Mouse (Mus musculus): ENCODE measurements around the gene 1700001P01Rik. TPM values are rescaled to one million over a fixed set of nuclear protein-coding genes. Genes with fewer than 3 reads are reported as not detected.
A peak's percentile ranks its signal among the peaks of the same experiment; 100 is the strongest.

1700001P01Rik gene
- polyA plus RNA-seq, 1 experiment from 2014 or later = not detected

DNA sequence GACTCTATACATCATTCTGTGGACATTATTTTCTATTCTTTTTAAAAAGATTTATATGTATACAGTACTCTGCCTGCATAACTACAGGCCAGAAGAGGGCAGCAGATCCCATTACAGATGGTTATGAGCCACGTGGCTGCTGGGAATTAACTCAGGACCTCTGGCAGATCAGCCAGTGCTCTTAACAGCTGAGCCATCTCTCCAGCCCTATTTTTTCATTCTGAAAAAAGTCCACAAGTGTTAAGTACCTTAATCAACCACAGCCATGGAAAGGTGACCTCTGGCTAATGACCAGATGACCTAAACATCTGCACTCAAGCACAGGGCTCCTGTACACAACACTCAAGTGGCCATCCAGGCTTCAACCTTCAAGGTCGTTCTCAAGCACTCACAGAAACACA is 1.4 kb upstream of the 1700001P01Rik start:
- Histone ChIP-seq H3K4me2 (ENCODE audit: low read length) (no peak overlapping the region), H3K4me3 (replicated peaks; ENCODE audit: low read depth, low read length) (no peak overlapping the region), H3K4me1 (ENCODE audit: control insufficient read depth, insufficient read depth, low read length) (peaks cover 9% of the 10 kb centered on the region; the same call in 1 of the 2 replicates), H3K36me3 (ENCODE audit: control insufficient read depth, insufficient read depth, low read length) (peaks cover 58% of the 10 kb centered on the region), H3K27me3 (ENCODE audit: control insufficient read depth, insufficient read depth, low read length) (no peaks in the 10 kb centered on the region), H3K27ac (replicated peaks; ENCODE audit: low read depth, low read length) (no peak overlapping the region), H3K9ac (replicated peaks; ENCODE audit: low read length) (no peak overlapping the region), H3K9me3 (ENCODE audit: control insufficient read depth, low read length) (no peaks in the 10 kb centered on the region)
- 55% methylated on average over 2 of the region's 2 CpGs for WGBS
- ATAC-seq (ENCODE audit: low FRiP score, low TSS enrichment) (no peak), DNase-seq (peak; percentile 50)

GRCm38 (mm10) chr11:97776497-97777128 is 895 bp upstream of the 1700001P01Rik start:
- DNase-seq (no peak), ATAC-seq (ENCODE audit: low FRiP score, low TSS enrichment) (no peak)
- Histone ChIP-seq H3K36me3 (ENCODE audit: control insufficient read depth, insufficient read depth, low read length) (peaks cover 58% of the 10 kb centered on the region), H3K4me2 (ENCODE audit: low read length) (no peak overlapping the region), H3K9me3 (ENCODE audit: control insufficient read depth, low read length) (no peaks in the 10 kb centered on the region), H3K9ac (replicated peaks; ENCODE audit: low read length) (no peak overlapping the region), H3K27ac (replicated peaks; ENCODE audit: low read depth, low read length) (no peak overlapping the region), H3K27me3 (ENCODE audit: control insufficient read depth, insufficient read depth, low read length) (no peaks in the 10 kb centered on the region), H3K4me3 (replicated peaks; ENCODE audit: low read depth, low read length) (no peak overlapping the region), H3K4me1 (ENCODE audit: control insufficient read depth, insufficient read depth, low read length) (peaks cover 9% of the 10 kb centered on the region; the same call in 1 of the 2 replicates)
- 61% methylated on average over 5 of the region's 5 CpGs for WGBS

DNA sequence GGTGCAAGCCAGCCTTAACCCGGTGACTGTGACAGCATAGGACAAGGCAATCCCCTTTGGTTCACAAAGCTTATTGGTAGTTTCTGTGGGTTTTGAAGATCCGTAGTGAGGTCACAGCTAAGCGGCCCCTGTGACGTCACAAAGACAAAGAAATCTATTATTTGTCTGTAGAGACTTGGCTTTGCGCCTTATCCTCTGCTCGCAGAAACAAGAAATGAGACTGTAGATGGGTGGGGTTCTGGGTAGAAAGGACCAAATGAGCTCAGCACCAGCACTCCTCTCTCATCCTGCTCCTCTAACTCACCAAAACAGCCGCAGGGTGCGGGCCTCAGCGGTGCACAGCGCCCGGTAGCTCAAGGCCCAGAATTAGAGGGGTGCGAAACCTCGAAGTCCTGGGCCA is 532 bp downstream of the 1700001P01Rik start:
- Histone ChIP-seq H3K9me3 (ENCODE audit: control insufficient read depth, low read length) (no peaks in the 10 kb centered on the region), H3K27me3 (ENCODE audit: control insufficient read depth, insufficient read depth, low read length) (no peaks in the 10 kb centered on the region), H3K36me3 (ENCODE audit: control insufficient read depth, insufficient read depth, low read length) (peaks cover 49% of the 10 kb centered on the region), H3K4me1 (ENCODE audit: control insufficient read depth, insufficient read depth, low read length) (no peaks in the 10 kb centered on the region), H3K4me2 (ENCODE audit: low read length) (no peak overlapping the region), H3K9ac (replicated peaks; ENCODE audit: low read length) (no peak overlapping the region), H3K4me3 (replicated peaks; ENCODE audit: low read depth, low read length) (no peak overlapping the region), H3K27ac (replicated peaks; ENCODE audit: low read depth, low read length) (no peak overlapping the region)
- DNase-seq (no peak), ATAC-seq (ENCODE audit: low FRiP score, low TSS enrichment) (no peak)
- WGBS = 78% methylated on average over 13 of the region's 13 CpGs

DNA sequence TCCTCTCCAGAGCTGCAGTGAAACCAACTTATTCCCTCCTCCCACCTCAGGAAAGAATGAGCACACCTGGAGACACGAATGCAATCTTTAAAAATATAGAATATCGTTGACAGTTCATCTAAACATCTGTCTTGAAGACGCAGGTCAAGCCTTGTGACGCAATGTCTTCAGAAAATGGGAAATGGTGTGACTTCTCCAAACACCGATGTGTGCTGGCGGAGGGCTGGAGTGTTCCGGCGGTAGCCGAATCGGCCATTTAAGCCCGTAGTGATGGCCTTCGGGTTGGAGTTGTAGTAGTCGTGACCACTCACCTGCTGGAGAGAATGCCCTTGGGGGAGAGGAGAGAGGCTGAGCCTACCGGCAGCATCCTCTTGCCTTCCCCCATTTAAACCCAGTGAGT is 4.3 kb downstream of the 1700001P01Rik start:
- peaks cover 15% of the 10 kb centered on the region for H3K36me3 ChIP-seq (ENCODE audit: control insufficient read depth, insufficient read depth, low read length)
- 82% methylated on average over 14 of the region's 14 CpGs for WGBS
- H3K27ac ChIP-seq (replicated peaks; ENCODE audit: low read depth, low read length) = no peak overlapping the region
- H3K9me3 ChIP-seq (ENCODE audit: control insufficient read depth, low read length) = no peaks in the 10 kb centered on the region
- no peak for ATAC-seq (ENCODE audit: low FRiP score, low TSS enrichment)
- no peaks in the 10 kb centered on the region for H3K27me3 ChIP-seq (ENCODE audit: control insufficient read depth, insufficient read depth, low read length)
- H3K4me2 ChIP-seq (ENCODE audit: low read length) = no peak overlapping the region
- H3K4me1 ChIP-seq (ENCODE audit: control insufficient read depth, insufficient read depth, low read length) = 0 out of 2 replicates have a peak, but pooled peaks cover 3% of the 10 kb centered on the region
- DNase-seq = no peak
- no peak overlapping the region for H3K9ac ChIP-seq (replicated peaks; ENCODE audit: low read length)
- no peak overlapping the region for H3K4me3 ChIP-seq (replicated peaks; ENCODE audit: low read depth, low read length)

GRCm38 (mm10) chr11:97769704-97770103 is 6.0 kb downstream of the 1700001P01Rik start:
- H3K9me3 ChIP-seq (ENCODE audit: control insufficient read depth, low read length) = no peaks in the 10 kb centered on the region
- no peak overlapping the region for H3K9ac ChIP-seq (replicated peaks; ENCODE audit: low read length)
- no peaks in the 10 kb centered on the region for H3K36me3 ChIP-seq (ENCODE audit: control insufficient read depth, insufficient read depth, low read length)
- 43% methylated on average over 2 of the region's 2 CpGs for WGBS
- no peaks in the 10 kb centered on the region for H3K27me3 ChIP-seq (ENCODE audit: control insufficient read depth, insufficient read depth, low read length)
- DNase-seq (no peak), ATAC-seq (ENCODE audit: low FRiP score, low TSS enrichment) (no peak)
- H3K27ac ChIP-seq (replicated peaks; ENCODE audit: low read depth, low read length) = no peak overlapping the region
- no peak overlapping the region for H3K4me2 ChIP-seq (ENCODE audit: low read length)
- no peak overlapping the region for H3K4me3 ChIP-seq (replicated peaks; ENCODE audit: low read depth, low read length)
- H3K4me1 ChIP-seq (ENCODE audit: control insufficient read depth, insufficient read depth, low read length) = peaks cover 16% of the 10 kb centered on the region

DNA sequence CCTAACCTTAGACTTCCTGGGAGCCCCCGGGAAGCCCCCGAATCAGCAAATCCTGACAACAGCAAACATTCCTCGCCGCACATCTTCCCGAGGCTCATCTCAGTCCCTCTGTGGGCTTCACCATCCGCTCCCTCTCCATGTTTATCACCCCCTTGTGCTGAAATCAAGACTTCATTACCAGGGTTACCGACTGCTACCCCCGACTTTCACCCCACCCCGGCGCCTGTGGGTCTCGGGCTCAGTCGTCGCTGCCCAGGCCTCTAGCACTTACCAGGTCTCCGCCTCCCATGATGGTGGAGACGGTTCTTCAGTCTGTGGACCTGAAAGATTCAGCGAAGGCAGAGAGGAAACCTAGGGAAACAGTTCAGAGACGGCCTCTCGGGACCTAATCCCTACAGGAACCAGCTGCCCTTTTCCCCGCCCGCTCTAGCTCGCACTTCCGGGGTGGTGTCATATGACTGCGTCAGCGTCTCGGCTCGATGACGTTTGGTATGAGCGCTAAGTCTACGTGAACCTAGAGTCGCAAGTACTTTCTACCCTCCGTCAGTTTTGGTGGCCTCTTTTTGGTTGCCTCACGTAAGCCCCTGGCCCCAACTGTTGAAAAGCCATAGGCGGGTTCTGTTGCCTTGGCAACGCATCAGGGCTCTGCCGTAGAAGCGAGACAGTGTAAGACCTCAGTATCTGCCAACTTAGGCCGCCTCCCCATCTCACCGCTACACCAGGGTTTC is 9.4 kb downstream of the 1700001P01Rik start, which contains the start of gene Cwc25:
TSS of gene Cwc25 (minus strand) at position 403 of the 728 bp plus-strand sequence.
- DNase-seq = peak; percentile 98
- peak within 1 kb of the TSS; percentile 84 for H3K9ac ChIP-seq (replicated peaks; ENCODE audit: low read length)
- peak within 1 kb of the TSS; percentile 95 for H3K4me3 ChIP-seq (replicated peaks; ENCODE audit: low read depth, low read length)
- H3K36me3 ChIP-seq (ENCODE audit: control insufficient read depth, insufficient read depth, low read length) = peaks cover 18% of the 10 kb centered on the region
- peak within 1 kb of the TSS; percentile 90 for H3K27ac ChIP-seq (replicated peaks; ENCODE audit: low read depth, low read length)
- WGBS = under 1% methylated on average over 38 of the region's 38 CpGs
- peak; percentile 92 for ATAC-seq (ENCODE audit: low FRiP score, low TSS enrichment)
- no peaks in the 10 kb centered on the region for H3K9me3 ChIP-seq (ENCODE audit: control insufficient read depth, low read length)
- H3K4me1 ChIP-seq (ENCODE audit: control insufficient read depth, insufficient read depth, low read length) = peaks cover 16% of the 10 kb centered on the region
- peak within 1 kb of the TSS; percentile 80 for H3K4me2 ChIP-seq (ENCODE audit: low read length)
- no peaks in the 10 kb centered on the region for H3K27me3 ChIP-seq (ENCODE audit: control insufficient read depth, insufficient read depth, low read length)

- H3K4me3 ChIP-seq (replicated peaks; ENCODE audit: low read depth, low read length) = no peak overlapping the region
- H3K4me2 ChIP-seq (ENCODE audit: low read length) = no peak overlapping the region
- no peaks in the 10 kb centered on the region for H3K27me3 ChIP-seq (ENCODE audit: control insufficient read depth, insufficient read depth, low read length)
- H3K36me3 ChIP-seq (ENCODE audit: control insufficient read depth, insufficient read depth, low read length) = peaks cover 50% of the 10 kb centered on the region
- H3K27ac ChIP-seq (replicated peaks; ENCODE audit: low read depth, low read length) = no peak overlapping the region
- DNase-seq (no peak), ATAC-seq (ENCODE audit: low FRiP score, low TSS enrichment) (no peak)
- no peaks in the 10 kb centered on the region for H3K9me3 ChIP-seq (ENCODE audit: control insufficient read depth, low read length)
- H3K9ac ChIP-seq (replicated peaks; ENCODE audit: low read length) = no peak overlapping the region
- peaks cover 13% of the 10 kb centered on the region for H3K4me1 ChIP-seq (ENCODE audit: control insufficient read depth, insufficient read depth, low read length)
Observed at GRCm38 (mm10) chr11:97761638-97762037, 14.1 kb downstream of the 1700001P01Rik start.

DNA sequence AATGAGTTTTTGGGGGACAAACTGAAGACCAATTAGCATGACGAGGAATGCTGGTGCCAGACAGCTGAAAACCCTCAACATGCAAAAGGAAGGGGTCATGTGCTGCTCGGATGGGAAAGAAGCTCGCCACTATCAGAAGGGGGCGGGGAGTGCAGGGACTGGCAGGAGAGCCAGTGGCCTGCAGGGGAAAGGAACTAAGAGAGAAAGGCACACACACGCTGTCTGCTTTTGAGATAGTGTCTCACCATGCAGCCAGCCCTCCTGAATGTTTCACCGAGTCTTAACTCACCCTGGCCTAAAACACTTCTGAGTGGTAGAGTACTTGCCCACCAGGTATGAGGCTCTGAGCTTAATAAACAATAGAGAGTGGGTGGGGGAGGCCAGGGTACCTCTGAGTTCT is 16.8 kb downstream of the 1700001P01Rik start:
- H3K27ac ChIP-seq (replicated peaks; ENCODE audit: low read depth, low read length) = no peak overlapping the region
- DNase-seq = no peak

DNA sequence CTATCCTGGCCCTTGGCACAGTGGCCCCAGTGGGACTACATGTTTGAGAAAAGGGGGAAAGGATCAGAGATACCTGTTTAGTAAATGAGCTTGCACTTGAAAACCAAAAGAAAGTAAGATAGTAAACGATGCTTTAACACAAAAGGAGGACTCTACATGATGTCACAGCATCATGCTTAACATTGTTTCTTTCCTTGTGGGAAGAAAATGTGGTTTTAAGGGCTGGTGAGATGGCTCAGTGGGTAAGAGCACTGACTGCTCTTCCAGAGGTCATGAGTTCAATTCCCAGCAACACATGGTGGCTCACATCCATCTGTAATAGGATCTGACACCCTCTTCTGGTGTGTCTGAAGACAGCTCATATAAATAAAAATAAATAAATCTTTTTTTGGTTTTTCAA is 17.6 kb downstream of the 1700001P01Rik start:
- H3K9me3 ChIP-seq (ENCODE audit: control insufficient read depth, low read length) = no peaks in the 10 kb centered on the region

More for the DNA sequence above, 16.8 kb downstream of the 1700001P01Rik start:
- no peak overlapping the region for H3K4me2 ChIP-seq (ENCODE audit: low read length)
- H3K36me3 ChIP-seq (ENCODE audit: control insufficient read depth, insufficient read depth, low read length) = peaks cover 70% of the 10 kb centered on the region
- H3K27me3 ChIP-seq (ENCODE audit: control insufficient read depth, insufficient read depth, low read length) = no peaks in the 10 kb centered on the region
- no peak overlapping the region for H3K9ac ChIP-seq (replicated peaks; ENCODE audit: low read length)
- H3K9me3 ChIP-seq (ENCODE audit: control insufficient read depth, low read length) = no peaks in the 10 kb centered on the region
- no peaks in the 10 kb centered on the region for H3K4me1 ChIP-seq (ENCODE audit: control insufficient read depth, insufficient read depth, low read length)
- no peak for ATAC-seq (ENCODE audit: low FRiP score, low TSS enrichment)
- WGBS = 90% methylated on average over 6 of the region's 6 CpGs
- H3K4me3 ChIP-seq (replicated peaks; ENCODE audit: low read depth, low read length) = no peak overlapping the region

More for the DNA sequence above, 17.6 kb downstream of the 1700001P01Rik start:
- no peaks in the 10 kb centered on the region for H3K27me3 ChIP-seq (ENCODE audit: control insufficient read depth, insufficient read depth, low read length)
- no peak for ATAC-seq (ENCODE audit: low FRiP score, low TSS enrichment)
- H3K36me3 ChIP-seq (ENCODE audit: control insufficient read depth, insufficient read depth, low read length) = peaks cover 78% of the 10 kb centered on the region
- H3K4me2 ChIP-seq (ENCODE audit: low read length) = no peak overlapping the region
- H3K9ac ChIP-seq (replicated peaks; ENCODE audit: low read length) = no peak overlapping the region
- 94% methylated on average over 1 of the region's 1 CpGs for WGBS
- DNase-seq = no peak
- no peak overlapping the region for H3K4me3 ChIP-seq (replicated peaks; ENCODE audit: low read depth, low read length)
- H3K27ac ChIP-seq (replicated peaks; ENCODE audit: low read depth, low read length) = no peak overlapping the region
- no peaks in the 10 kb centered on the region for H3K4me1 ChIP-seq (ENCODE audit: control insufficient read depth, insufficient read depth, low read length)

Data from midbrain, embryonic 14.5 days (tissue).